6 mouse cellular contexts compared by ENCODE assay signal in genomic region chr11:101001875-101002552, GRCm38 (mm10). TPM values are rescaled to one million over a fixed set of nuclear protein-coding genes. Genes with fewer than 3 reads are reported as not detected.
DNase-seq lines count a peak whose midpoint lies in the region; ATAC-seq and TF ChIP-seq lines count a peak whose summit lies in the region.
"Not testable (repeated sequence)": the region's sequence is repeated elsewhere in the genome, so short reads cannot be mapped to it uniquely, and the experiment has no call there.

No protein-coding gene starts in this region.

- peak; percentile 85 for ATAC-seq in granulocyte monocyte progenitor cell, adult 5-6 weeks (replicated peaks; ENCODE audit: poor library complexity, severe bottlenecking)
- 0 out of 2 replicates have a peak, but pooled peaks have one; percentile 43 for ATAC-seq in monocyte, adult 5-6 weeks (replicated peaks; ENCODE audit: insufficient number of reproducible peaks, low FRiP score, low TSS enrichment, poor library complexity, severe bottlenecking)

- H3K4me1 ChIP-seq in bone marrow macrophage, adult 2 months (ENCODE audit: control insufficient read depth, insufficient read depth, low read length), result peaks cover 27% of the 10 kb centered on the region

- not testable (repeated sequence) for TF ChIP-seq POLR2A in bone marrow macrophage, adult 2 months (IDR thresholded peaks at IDR 0.05; ENCODE audit: borderline replicate concordance, low read depth, low read length)

- DNase-seq in 416B (ENCODE audit: low read depth), result peak; percentile 88
- peak; percentile 26 for DNase-seq in CD4-positive, CD25-positive, alpha-beta regulatory T cell, adult 2 months (ENCODE audit: low read depth, low spot score)
- DNase-seq in lung, postnatal 36 days, result peak; percentile 34

- TF ChIP-seq CTCF in bone marrow macrophage, adult 2 months (IDR thresholded peaks at IDR 0.05; ENCODE audit: low read depth, low read length), result not testable (repeated sequence)

- H3K4me3 ChIP-seq in bone marrow macrophage, adult 2 months (ENCODE audit: insufficient read depth, low read length), result not testable (repeated sequence)

- peak overlapping the region; percentile 42 for H3K27ac ChIP-seq in bone marrow macrophage, adult 2 months (ENCODE audit: insufficient read depth, low read depth, low read length)

RNA-seq across cellular contexts. Expression of gene Atp6v0a1, which starts 7.2 kb away (rescaled TPM):
- 163 and 186 TPM in 2 replicates for polyA plus RNA-seq in bone marrow macrophage, adult 2 months (2012; ENCODE audit: insufficient read depth, insufficient read length, missing spikeins)
- 42.7 and 66.2 TPM in 2 replicates for total RNA-seq in granulocyte monocyte progenitor cell, adult 5-6 weeks (2014; fragmentation: Nextera tagmentation)
- 16.8 and 17.9 TPM in 2 replicates for total RNA-seq in granulocyte monocyte progenitor cell, adult 5-6 weeks (2017)
- total RNA-seq in monocyte, adult 5-6 weeks (2017), result 26.0 to 42.7 TPM (median 37.5 TPM) in 3 replicates

RNA-seq across cellular contexts. Expression of gene Cavin1, which starts 31.3 kb away (rescaled TPM):
- 3.8 and 4.1 TPM in 2 replicates for polyA plus RNA-seq in bone marrow macrophage, adult 2 months (2012; ENCODE audit: insufficient read depth, insufficient read length, missing spikeins)
- 1.1 and 1.5 TPM in 2 replicates for total RNA-seq in granulocyte monocyte progenitor cell, adult 5-6 weeks (2014; fragmentation: Nextera tagmentation)
- 0.93 and 1.6 TPM in 2 replicates for total RNA-seq in granulocyte monocyte progenitor cell, adult 5-6 weeks (2017)
- 0.32 to 2.5 TPM in 2 of 3 replicates, not detected in the other for total RNA-seq in monocyte, adult 5-6 weeks (2017)

Comparison
In these comparisons a context has a peak if more than half of its experiments do, and no peak if none do; other contexts are left out.
1. DNase-seq: peak in every context shown above with its lines; median percentile 88 in 416B; 34 in lung, postnatal 36 days; 26 in CD4-positive, CD25-positive, alpha-beta regulatory T cell, adult 2 months.